Mouse (Mus musculus): Measurements from ENCODE around the gene Soat2.

Soat2 gene

GRCm38 (mm10) chr15:102150301-102151135, at the start of gene Soat2:
Gene Soat2, plus strand, starts transcription at chr15:102150526.
- CTCF ChIA-PET = interaction anchor here (0.5 kb wide), 1 partner anchor 45 kb away, joined by 4 read pairs; no protein-coding TSS in a partner anchor

- CTCF ChIA-PET = no interaction called here
These were observed 49.2 kb upstream of the Soat2 start for GRCm38 (mm10) chr15:102100996-102101671.

- CTCF ChIA-PET = no interaction called here
These were observed 48.4 kb upstream of the Soat2 start for GRCm38 (mm10) chr15:102101672-102102541.

GRCm38 (mm10) chr15:102102548-102103121, 47.7 kb upstream of the Soat2 start:
- CTCF ChIA-PET = no interaction called here

GRCm38 (mm10) chr15:102103371-102103946, 46.9 kb upstream of the Soat2 start:
- CTCF ChIA-PET = no interaction called here

GRCm38 (mm10) chr15:102103947-102104555, 46.3 kb upstream of the Soat2 start:
- CTCF ChIA-PET = no interaction called here

- CTCF ChIA-PET = interaction anchor here (0.6 kb wide), 2 partner anchors 31 to 45 kb away, joined by 4 to 17 read pairs; partner anchors contain the start of genes Soat2 and Spryd3
These were observed 45.0 kb upstream of the Soat2 start for GRCm38 (mm10) chr15:102105360-102105759.

GRCm38 (mm10) chr15:102105764-102106730, 44.3 kb upstream of the Soat2 start:
- CTCF ChIA-PET = interaction anchor here (0.6 to 0.9 kb wide), 2 partner anchors 10 to 30 kb away, joined by 9 to 17 read pairs; partner anchors contain the start of gene Spryd3

- CTCF ChIA-PET = interaction anchor here (0.6 to 1.2 kb wide), 4 partner anchors 9 to 44 kb away, joined by 3 to 9 read pairs (median 4); partner anchors contain the start of gene Spryd3
These were observed 43.4 kb upstream of the Soat2 start for GRCm38 (mm10) chr15:102106754-102107456.

- CTCF ChIA-PET = interaction anchor here (0.5 to 1.2 kb wide), 7 partner anchors 11 to 444 kb away, joined by 3 to 6 read pairs (median 3); partner anchors contain the start of gene Spryd3
These were observed 42.4 kb upstream of the Soat2 start for GRCm38 (mm10) chr15:102107689-102108573.

- CTCF ChIA-PET = interaction anchor here (1.2 kb wide), 1 partner anchor 12 kb away, joined by 3 read pairs; no protein-coding TSS in a partner anchor
These were observed 41.4 kb upstream of the Soat2 start for GRCm38 (mm10) chr15:102108651-102109525.

- CTCF ChIA-PET = no interaction called here
These were observed 40.1 kb upstream of the Soat2 start for GRCm38 (mm10) chr15:102110271-102110670.

- CTCF ChIA-PET = no interaction called here
These were observed 39.4 kb upstream of the Soat2 start for GRCm38 (mm10) chr15:102110701-102111494.

GRCm38 (mm10) chr15:102111495-102111829, 38.9 kb upstream of the Soat2 start:
- CTCF ChIA-PET = no interaction called here

- CTCF ChIA-PET = no interaction called here
These were observed 38.1 kb upstream of the Soat2 start for GRCm38 (mm10) chr15:102112181-102112580.

- CTCF ChIA-PET = no interaction called here
These were observed 37.5 kb upstream of the Soat2 start for GRCm38 (mm10) chr15:102112827-102113226.

All from spleen, embryonic (tissue).